Mouse (Mus musculus): Measurements from ENCODE around the gene Gm10638. TPM values are rescaled to one million over a fixed set of nuclear protein-coding genes. Genes with fewer than 3 reads are reported as not detected.

Gm10638 gene
- not detected in 2 replicates for total RNA-seq (2014; fragmentation: Nextera tagmentation)
- total RNA-seq (2017) = 4.9 TPM in 1 of 2 replicates, not detected in the other

- peak; percentile 47 for ATAC-seq (replicated peaks; ENCODE audit: low FRiP score, low TSS enrichment, poor library complexity, severe bottlenecking)
These were observed at the start of gene Gm10638, which contains the start of gene Siah1a for GRCm38 (mm10) chr8:86745221-86745934. Gene Gm10638, plus strand, starts transcription at chr8:86745699. Gene Siah1a, minus strand, starts transcription at chr8:86745934.

- ATAC-seq (replicated peaks; ENCODE audit: low FRiP score, low TSS enrichment, poor library complexity, severe bottlenecking) = peak; percentile 89
These were observed 49.8 kb upstream of the Gm10638 start for GRCm38 (mm10) chr8:86695703-86696102.

- ATAC-seq (replicated peaks; ENCODE audit: low FRiP score, low TSS enrichment, poor library complexity, severe bottlenecking) = no peak
These were observed 46.6 kb upstream of the Gm10638 start for GRCm38 (mm10) chr8:86698811-86699421.

GRCm38 (mm10) chr8:86699471-86699870 lies 46.0 kb upstream of the Gm10638 start:
- ATAC-seq (replicated peaks; ENCODE audit: low FRiP score, low TSS enrichment, poor library complexity, severe bottlenecking) = no peak

GRCm38 (mm10) chr8:86702453-86702852 lies 43.0 kb upstream of the Gm10638 start:
- ATAC-seq (replicated peaks; ENCODE audit: low FRiP score, low TSS enrichment, poor library complexity, severe bottlenecking) = peak; percentile 83

GRCm38 (mm10) chr8:86705317-86705716 lies 40.2 kb upstream of the Gm10638 start:
- no peak for ATAC-seq (replicated peaks; ENCODE audit: low FRiP score, low TSS enrichment, poor library complexity, severe bottlenecking)

GRCm38 (mm10) chr8:86706756-86707155 lies 38.7 kb upstream of the Gm10638 start:
- ATAC-seq (replicated peaks; ENCODE audit: low FRiP score, low TSS enrichment, poor library complexity, severe bottlenecking) = no peak

- ATAC-seq (replicated peaks; ENCODE audit: low FRiP score, low TSS enrichment, poor library complexity, severe bottlenecking) = peak; percentile 89
These were observed 37.6 kb upstream of the Gm10638 start for GRCm38 (mm10) chr8:86707873-86708272.

- ATAC-seq (replicated peaks; ENCODE audit: low FRiP score, low TSS enrichment, poor library complexity, severe bottlenecking) = peak; percentile 70
These were observed 32.9 kb upstream of the Gm10638 start for GRCm38 (mm10) chr8:86712594-86712993.

- ATAC-seq (replicated peaks; ENCODE audit: low FRiP score, low TSS enrichment, poor library complexity, severe bottlenecking) = no peak
These were observed 31.9 kb upstream of the Gm10638 start for GRCm38 (mm10) chr8:86713407-86714188.

- ATAC-seq (replicated peaks; ENCODE audit: low FRiP score, low TSS enrichment, poor library complexity, severe bottlenecking) = no peak
These were observed 27.0 kb upstream of the Gm10638 start for GRCm38 (mm10) chr8:86718332-86718994.

- ATAC-seq (replicated peaks; ENCODE audit: low FRiP score, low TSS enrichment, poor library complexity, severe bottlenecking) = no peak
These were observed 26.1 kb upstream of the Gm10638 start for GRCm38 (mm10) chr8:86719368-86719767.

GRCm38 (mm10) chr8:86720756-86721459 lies 24.6 kb upstream of the Gm10638 start:
- peak; percentile 77 for ATAC-seq (replicated peaks; ENCODE audit: low FRiP score, low TSS enrichment, poor library complexity, severe bottlenecking)

- no peak for ATAC-seq (replicated peaks; ENCODE audit: low FRiP score, low TSS enrichment, poor library complexity, severe bottlenecking)
These were observed 24.0 kb upstream of the Gm10638 start for GRCm38 (mm10) chr8:86721490-86721889.

- no peak for ATAC-seq (replicated peaks; ENCODE audit: low FRiP score, low TSS enrichment, poor library complexity, severe bottlenecking)
These were observed 18.5 kb upstream of the Gm10638 start for GRCm38 (mm10) chr8:86726959-86727358.

GRCm38 (mm10) chr8:86728224-86728950 lies 17.1 kb upstream of the Gm10638 start:
- no peak for ATAC-seq (replicated peaks; ENCODE audit: low FRiP score, low TSS enrichment, poor library complexity, severe bottlenecking)

GRCm38 (mm10) chr8:86730303-86730702 lies 15.2 kb upstream of the Gm10638 start:
- ATAC-seq (replicated peaks; ENCODE audit: low FRiP score, low TSS enrichment, poor library complexity, severe bottlenecking) = no peak

- ATAC-seq (replicated peaks; ENCODE audit: low FRiP score, low TSS enrichment, poor library complexity, severe bottlenecking) = no peak
These were observed 14.6 kb upstream of the Gm10638 start for GRCm38 (mm10) chr8:86730860-86731259.

Data from megakaryocyte-erythroid progenitor cell, adult 5-6 weeks (primary cell).